Mouse (Mus musculus) bone marrow, adult 2 months (tissue): Measurements from ENCODE around the gene Wscd1.

Experiments used
- CTCF ChIP-seq: fragments of 200-500 bp; IDR thresholded peaks from 2 replicates; pipeline ENCODE4 v1.5.1; 2011; ENCODE audit warnings: low read length, control low read depth; ENCODE audit not compliant: control insufficient read depth, insufficient read depth
- POLR2A ChIP-seq: fragments of 200-500 bp; IDR thresholded peaks from 2 replicates; pipeline ENCODE4 v1.6.1; 2011; ENCODE audit warnings: low read depth, mild to moderate bottlenecking, control low read depth, low read length, borderline replicate concordance; ENCODE audit not compliant: control insufficient read depth

DNA sequence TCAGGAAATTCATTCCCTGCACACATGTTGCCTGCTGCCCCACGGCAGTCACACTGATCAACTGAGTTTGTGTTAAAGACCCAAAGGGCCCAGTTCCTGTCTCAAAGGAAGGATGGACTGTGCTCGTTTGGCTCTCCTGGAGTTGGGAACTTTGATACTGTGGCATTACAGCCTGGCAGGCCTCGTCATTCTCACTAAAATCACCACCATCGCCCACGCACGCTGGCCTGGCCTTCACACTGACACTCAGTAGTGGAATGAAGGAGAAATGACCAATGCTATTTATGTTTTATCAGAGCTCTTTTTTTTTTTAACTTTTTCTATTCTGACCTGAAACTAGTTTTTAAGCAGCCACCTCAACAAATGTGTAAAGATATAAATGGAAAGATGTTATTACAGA is 65.6 kb downstream of the Wscd1 start:
- TF ChIP-seq POLR2A (no peak), CTCF (no peak)
